Mouse (Mus musculus) spleen, embryonic (tissue): Measurements from ENCODE around the gene Tspan11.

Source experiments
- CTCF ChIA-PET: fragments of 350-600 bp; sonication (Branson Sonifier 250); formaldehyde crosslinking; loops from one replicate; lab custom pipeline; 2022; lab: Charles Lee

The Tspan11 gene

GRCm38 (mm10) chr6:127877026-127877425, 10.4 kb upstream of the Tspan11 start:
- CTCF ChIA-PET: no interaction called here

GRCm38 (mm10) chr6:127879472-127879871, 7.9 kb upstream of the Tspan11 start:
- CTCF ChIA-PET: no interaction called here

GRCm38 (mm10) chr6:127886916-127887315, 473 bp upstream of the Tspan11 start:
- CTCF ChIA-PET: no interaction called here

- CTCF ChIA-PET: interaction anchor here (0.7 kb wide), 1 partner anchor 28 kb away, joined by 10 read pairs; no protein-coding TSS in a partner anchor
Observed at GRCm38 (mm10) chr6:127888581-127888980, 1.2 kb downstream of the Tspan11 start.

GRCm38 (mm10) chr6:127893611-127894010, 6.2 kb downstream of the Tspan11 start:
- CTCF ChIA-PET: no interaction called here

GRCm38 (mm10) chr6:127894999-127895398, 7.6 kb downstream of the Tspan11 start:
- CTCF ChIA-PET: no interaction called here

GRCm38 (mm10) chr6:127896425-127896824, 9.0 kb downstream of the Tspan11 start:
- CTCF ChIA-PET: no interaction called here

- CTCF ChIA-PET: no interaction called here
Observed at GRCm38 (mm10) chr6:127897342-127897741, 10.0 kb downstream of the Tspan11 start.

GRCm38 (mm10) chr6:127900062-127900461, 12.7 kb downstream of the Tspan11 start:
- CTCF ChIA-PET: no interaction called here

- CTCF ChIA-PET: no interaction called here
Observed at GRCm38 (mm10) chr6:127901261-127901660, 13.9 kb downstream of the Tspan11 start.

GRCm38 (mm10) chr6:127901669-127902068, 14.3 kb downstream of the Tspan11 start:
- CTCF ChIA-PET: no interaction called here

GRCm38 (mm10) chr6:127902559-127902958, 15.2 kb downstream of the Tspan11 start:
- CTCF ChIA-PET: no interaction called here

GRCm38 (mm10) chr6:127910638-127911037, 23.2 kb downstream of the Tspan11 start:
- CTCF ChIA-PET: interaction anchor here (1.1 kb wide), 1 partner anchor 10 kb away, joined by 3 read pairs; no protein-coding TSS in a partner anchor

- CTCF ChIA-PET: no interaction called here
Observed at GRCm38 (mm10) chr6:127911687-127912086, 24.3 kb downstream of the Tspan11 start.

GRCm38 (mm10) chr6:127912938-127913337, 25.5 kb downstream of the Tspan11 start:
- CTCF ChIA-PET: no interaction called here

- CTCF ChIA-PET: no interaction called here
Observed at GRCm38 (mm10) chr6:127916993-127917392, 29.6 kb downstream of the Tspan11 start.

GRCm38 (mm10) chr6:127917712-127918111, 30.3 kb downstream of the Tspan11 start:
- CTCF ChIA-PET: no interaction called here

GRCm38 (mm10) chr6:127919491-127919890, 32.1 kb downstream of the Tspan11 start:
- CTCF ChIA-PET: no interaction called here

- CTCF ChIA-PET: interaction anchor here (0.7 kb wide), 1 partner anchor 10 kb away, joined by 3 read pairs; no protein-coding TSS in a partner anchor
Observed at GRCm38 (mm10) chr6:127920652-127921051, 33.3 kb downstream of the Tspan11 start.

- CTCF ChIA-PET: no interaction called here
Observed at GRCm38 (mm10) chr6:127921996-127922395, 34.6 kb downstream of the Tspan11 start.

- CTCF ChIA-PET: no interaction called here
Observed at GRCm38 (mm10) chr6:127923296-127923695, 35.9 kb downstream of the Tspan11 start.

- CTCF ChIA-PET: no interaction called here
Observed at GRCm38 (mm10) chr6:127924750-127925149, 37.4 kb downstream of the Tspan11 start.

GRCm38 (mm10) chr6:127925915-127926314, 38.5 kb downstream of the Tspan11 start:
- CTCF ChIA-PET: no interaction called here

GRCm38 (mm10) chr6:127928682-127929081, 41.3 kb downstream of the Tspan11 start:
- CTCF ChIA-PET: no interaction called here
